Mouse (Mus musculus) limb, embryonic 12.5 days (tissue): ENCODE data around the gene Numb. TPM values are rescaled to one million over a fixed set of nuclear protein-coding genes. Genes with fewer than 3 reads are reported as not detected.

Source experiments
- ATAC-seq: fragments of 200-750 bp; cut with Nextera tagmentation; 2 replicates; pipeline ENCODE4 v1.8.0; 2017; ENCODE audit warnings: low read depth, moderate TSS enrichment; ENCODE audit not compliant: insufficient number of reproducible peaks, insufficient read depth, low FRiP score, low TSS enrichment
- H3K27ac ChIP-seq: fragments of 300-500 bp; sonication (generic); 2 replicates; pipeline ENCODE4 v1.5.1; 2016; ENCODE audit warnings: mild to moderate bottlenecking, moderate library complexity
- H3K27me3 ChIP-seq: fragments of 300-500 bp; sonication (generic); 2 replicates; pipeline ENCODE4 v1.6.1; 2016; ENCODE audit warnings: mild to moderate bottlenecking, moderate library complexity
- H3K36me3 ChIP-seq: fragments of 300-500 bp; sonication (generic); 2 replicates; pipeline ENCODE4 v1.6.1; 2016; ENCODE audit warnings: mild to moderate bottlenecking, moderate library complexity
- H3K4me1 ChIP-seq: fragments of 300-500 bp; sonication (generic); replicated peaks from 2 replicates; pipeline ENCODE4 v1.6.1; 2016
- H3K4me2 ChIP-seq: fragments of 300-500 bp; sonication (generic); 2 replicates; pipeline ENCODE4 v1.6.1; 2016; ENCODE audit warnings: mild to moderate bottlenecking, moderate library complexity
- H3K4me3 ChIP-seq: fragments of 300-500 bp; sonication (generic); replicated peaks from 2 replicates; pipeline ENCODE4 v1.5.1; 2016; ENCODE audit warnings: mild to moderate bottlenecking
- H3K9ac ChIP-seq: fragments of 300-500 bp; sonication (generic); replicated peaks from 2 replicates; pipeline ENCODE4 v1.6.1; 2016; ENCODE audit warnings: mild to moderate bottlenecking, moderate library complexity
- H3K9me3 ChIP-seq: fragments of 300-500 bp; sonication (generic); 2 replicates; pipeline ENCODE4 v1.6.1; 2016; ENCODE audit warnings: mild to moderate bottlenecking, moderate library complexity
- WGBS: fragments of 180-500 bp; shearing (Covaris S2); methylation state at CpG from one replicate; pipeline ENCODE4 v1.1.7; 2016; 5-methylcytosine and 5-hydroxymethylcytosine counted together
- polyA plus RNA-seq: library from polyadenylated mRNA; unstranded; fragments of >200 nt; fragmentation: Nextera tagmentation; extraction: Ambion mirVana; gene quantifications from 2 replicates; pipeline ENCODE4 v1.2.1, GENCODE M21; 2016

Numb gene
- polyA plus RNA-seq, 1 experiment from 2014 or later = 42.1 TPM

GRCm38 (mm10) chr12:83850334-83850733 is 71.4 kb downstream of the Numb start:
- H3K27me3 ChIP-seq = no peaks in the 10 kb centered on the region
- no peak for ATAC-seq
- 0 out of 2 replicates have a peak, but pooled peaks cover 4% of the 10 kb centered on the region for H3K36me3 ChIP-seq
- no peak overlapping the region for H3K4me3 ChIP-seq
- no peaks in the 10 kb centered on the region for H3K9me3 ChIP-seq
- 80% methylated on average over 4 of the region's 4 CpGs for WGBS
- no peaks in the 10 kb centered on the region for H3K4me1 ChIP-seq
- no peak overlapping the region for H3K27ac ChIP-seq
- H3K9ac ChIP-seq = no peak overlapping the region
- no peak overlapping the region for H3K4me2 ChIP-seq

- ATAC-seq = no peak
- H3K9me3 ChIP-seq = no peaks in the 10 kb centered on the region
- 0 out of 2 replicates have a peak, but pooled peaks cover 4% of the 10 kb centered on the region for H3K36me3 ChIP-seq
- 92% methylated on average over 1 of the region's 1 CpGs for WGBS
- H3K27ac ChIP-seq = no peak overlapping the region
- no peak overlapping the region for H3K4me3 ChIP-seq
- H3K9ac ChIP-seq = no peak overlapping the region
- H3K4me1 ChIP-seq = no peaks in the 10 kb centered on the region
- H3K4me2 ChIP-seq = no peak overlapping the region
- H3K27me3 ChIP-seq = no peaks in the 10 kb centered on the region
Measured at GRCm38 (mm10) chr12:83848595-83849231, 73.0 kb downstream of the Numb start.

GRCm38 (mm10) chr12:83847877-83848276 is 73.9 kb downstream of the Numb start:
- no peak for ATAC-seq
- Histone ChIP-seq H3K9ac (no peak overlapping the region), H3K27ac (no peak overlapping the region), H3K4me3 (no peak overlapping the region), H3K36me3 (0 out of 2 replicates have a peak, but pooled peaks cover 4% of the 10 kb centered on the region), H3K4me1 (no peaks in the 10 kb centered on the region), H3K27me3 (no peaks in the 10 kb centered on the region), H3K4me2 (no peak overlapping the region), H3K9me3 (no peaks in the 10 kb centered on the region)
- 88% methylated on average over 2 of the region's 2 CpGs for WGBS

DNA sequence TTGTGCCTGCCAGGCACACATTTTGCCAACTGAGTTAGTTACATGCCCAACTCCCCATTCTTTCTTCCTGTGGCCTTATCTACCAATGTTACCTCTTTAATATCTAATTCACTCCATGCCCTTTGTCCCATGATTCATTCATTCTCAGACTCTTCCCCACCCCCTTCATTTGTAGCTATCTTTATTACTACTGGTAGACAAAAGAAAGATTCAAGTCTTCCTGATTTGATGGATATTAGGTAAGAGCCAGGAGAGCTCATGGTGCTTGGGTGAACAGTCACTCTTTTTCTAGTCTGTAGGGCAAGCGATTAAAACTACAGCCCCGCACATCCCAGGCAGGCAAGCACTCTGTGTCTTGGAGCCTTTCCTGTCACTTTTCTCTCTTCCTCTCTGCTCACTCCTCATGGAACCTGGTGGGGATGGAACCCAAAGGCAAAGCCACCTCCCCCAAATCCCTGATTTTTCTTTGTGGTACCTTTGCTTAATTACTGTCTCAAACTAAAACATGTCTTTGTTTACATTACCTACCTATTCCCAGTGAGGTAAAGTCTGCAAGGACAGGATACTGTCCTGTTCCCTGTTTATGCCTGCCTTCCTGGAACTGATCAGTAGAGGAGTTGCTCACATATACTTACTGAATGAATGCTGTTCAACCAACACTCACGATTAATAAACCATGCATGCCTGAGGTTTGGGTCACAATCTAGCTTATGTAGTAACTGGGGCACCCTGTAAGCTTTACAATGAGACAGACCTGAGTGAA is 78.9 kb downstream of the Numb start:
- Histone ChIP-seq H3K4me1 (no peaks in the 10 kb centered on the region), H3K4me3 (no peak overlapping the region), H3K36me3 (peaks cover 27% of the 10 kb centered on the region), H3K9ac (no peak overlapping the region), H3K27me3 (no peaks in the 10 kb centered on the region), H3K27ac (no peak overlapping the region), H3K9me3 (no peaks in the 10 kb centered on the region), H3K4me2 (no peak overlapping the region)
- WGBS = 91% methylated on average over 3 of the region's 3 CpGs
- no peak for ATAC-seq

DNA sequence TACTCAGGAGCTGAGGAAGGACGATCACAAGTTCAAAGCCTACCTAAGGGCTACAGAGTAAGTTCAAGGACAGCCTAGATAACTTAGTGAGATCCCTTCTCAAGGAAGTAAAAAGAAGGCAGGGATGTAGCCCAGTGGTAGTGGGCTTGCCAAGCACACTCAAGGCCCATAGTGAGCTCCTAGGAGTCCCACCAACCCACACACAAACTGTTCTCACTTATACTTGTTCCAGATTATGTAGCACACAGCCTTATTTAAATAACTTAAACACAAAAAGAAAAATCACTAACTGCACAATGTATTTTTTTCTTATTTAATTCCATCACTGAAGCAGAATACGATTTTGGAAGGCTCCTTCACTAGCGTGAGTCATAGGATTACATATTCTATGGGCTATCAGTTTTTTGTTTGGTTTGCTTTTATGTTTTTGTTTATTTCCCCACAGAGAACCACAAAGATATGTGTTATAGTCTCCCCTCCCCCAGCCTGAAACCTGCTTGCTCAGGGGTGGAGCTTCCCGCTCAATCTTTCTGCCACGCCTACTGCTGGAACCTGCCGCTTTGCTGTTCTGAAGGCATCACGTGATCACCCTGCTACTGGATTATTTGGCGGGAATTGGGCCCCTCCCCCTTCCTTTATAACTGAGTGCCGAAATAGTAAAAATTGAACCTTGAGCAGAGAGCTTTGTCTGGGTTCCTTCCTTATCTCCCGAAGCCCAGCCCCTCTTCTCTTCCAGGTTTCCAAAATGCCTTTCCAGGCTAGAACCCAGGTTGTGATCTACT is 80.1 kb downstream of the Numb start:
- no peak overlapping the region for H3K4me2 ChIP-seq
- whole genome bisulfite sequencing = 91% methylated on average over 10 of the region's 10 CpGs
- no peak for ATAC-seq
- peaks cover 35% of the 10 kb centered on the region for H3K36me3 ChIP-seq
- no peak overlapping the region for H3K9ac ChIP-seq
- H3K27ac ChIP-seq = no peak overlapping the region
- H3K4me1 ChIP-seq = no peaks in the 10 kb centered on the region
- no peak overlapping the region for H3K4me3 ChIP-seq
- H3K27me3 ChIP-seq = no peaks in the 10 kb centered on the region
- H3K9me3 ChIP-seq = no peaks in the 10 kb centered on the region

- Histone ChIP-seq H3K9ac (no peak overlapping the region), H3K36me3 (peaks cover 33% of the 10 kb centered on the region), H3K4me1 (no peaks in the 10 kb centered on the region), H3K27me3 (no peaks in the 10 kb centered on the region), H3K4me3 (no peak overlapping the region), H3K9me3 (no peaks in the 10 kb centered on the region), H3K4me2 (no peak overlapping the region), H3K27ac (no peak overlapping the region)
- 93% methylated on average over 3 of the region's 3 CpGs for WGBS
- ATAC-seq = no peak
Measured at GRCm38 (mm10) chr12:83833979-83834378, 87.8 kb downstream of the Numb start.

- no peaks in the 10 kb centered on the region for H3K27me3 ChIP-seq
- no peak overlapping the region for H3K4me3 ChIP-seq
- ATAC-seq = no peak
- H3K27ac ChIP-seq = no peak overlapping the region
- H3K4me1 ChIP-seq = 0 out of 2 replicates have a peak, but pooled peaks cover 3% of the 10 kb centered on the region
- no peak overlapping the region for H3K4me2 ChIP-seq
- 75% methylated on average over 3 of the region's 3 CpGs for WGBS
- H3K9me3 ChIP-seq = no peaks in the 10 kb centered on the region
- no peak overlapping the region for H3K9ac ChIP-seq
- H3K36me3 ChIP-seq = peaks cover 22% of the 10 kb centered on the region
Measured at GRCm38 (mm10) chr12:83830424-83830823, 91.3 kb downstream of the Numb start.

GRCm38 (mm10) chr12:83816616-83817015 is 105.1 kb downstream of the Numb start:
- WGBS = 77% methylated on average over 1 of the region's 1 CpGs
- no peak for ATAC-seq

GRCm38 (mm10) chr12:83811901-83812300 is 109.8 kb downstream of the Numb start:
- WGBS = 89% methylated on average over 3 of the region's 3 CpGs

More at GRCm38 (mm10) chr12:83816616-83817015, 105.1 kb downstream of the Numb start:
- Histone ChIP-seq H3K36me3 (peaks cover 23% of the 10 kb centered on the region), H3K9ac (no peak overlapping the region), H3K27ac (no peak overlapping the region), H3K9me3 (no peaks in the 10 kb centered on the region), H3K4me2 (no peak overlapping the region), H3K27me3 (no peaks in the 10 kb centered on the region), H3K4me1 (no peaks in the 10 kb centered on the region; the same call in 1 of the 2 replicates), H3K4me3 (no peak overlapping the region)

GRCm38 (mm10) chr12:83803641-83804040 is 118.1 kb downstream of the Numb start:
- WGBS = 97% methylated on average over 7 of the region's 7 CpGs
- H3K27ac ChIP-seq = no peak overlapping the region
- no peak overlapping the region for H3K4me2 ChIP-seq
- peaks cover 89% of the 10 kb centered on the region for H3K36me3 ChIP-seq
- H3K27me3 ChIP-seq = no peaks in the 10 kb centered on the region
- no peak for ATAC-seq
- peaks cover 7% of the 10 kb centered on the region; the same call in 1 of the 2 replicates for H3K9me3 ChIP-seq
- H3K4me1 ChIP-seq = no peaks in the 10 kb centered on the region
- no peak overlapping the region for H3K4me3 ChIP-seq
- no peak overlapping the region for H3K9ac ChIP-seq

More at GRCm38 (mm10) chr12:83811901-83812300, 109.8 kb downstream of the Numb start:
- H3K27ac ChIP-seq = no peak overlapping the region
- H3K9me3 ChIP-seq = no peaks in the 10 kb centered on the region
- H3K4me1 ChIP-seq = no peaks in the 10 kb centered on the region; the same call in 1 of the 2 replicates
- no peaks in the 10 kb centered on the region for H3K27me3 ChIP-seq
- no peak overlapping the region for H3K4me3 ChIP-seq
- H3K9ac ChIP-seq = no peak overlapping the region
- ATAC-seq = no peak
- no peak overlapping the region for H3K4me2 ChIP-seq
- H3K36me3 ChIP-seq = peaks cover 40% of the 10 kb centered on the region

- Histone ChIP-seq H3K36me3 (peaks cover 87% of the 10 kb centered on the region), H3K9me3 (peaks cover 6% of the 10 kb centered on the region; the same call in 1 of the 2 replicates), H3K4me1 (no peaks in the 10 kb centered on the region), H3K27me3 (no peaks in the 10 kb centered on the region), H3K4me2 (no peak overlapping the region), H3K27ac (no peak overlapping the region), H3K4me3 (no peak overlapping the region), H3K9ac (no peak overlapping the region)
- ATAC-seq = no peak
- WGBS = 69% methylated on average over 9 of the region's 9 CpGs
Measured at GRCm38 (mm10) chr12:83800943-83801342, 120.8 kb downstream of the Numb start.
